Mouse (Mus musculus) lung, adult 2 months (tissue): ENCODE results near the gene Rnf34. TPM values are rescaled to one million over a fixed set of nuclear protein-coding genes. Genes with fewer than 3 reads are reported as not detected.

Experiments
- DNase-seq: peaks from one replicate; pipeline ENCODE4 v3.0.0; 2022
- H3K4me1 ChIP-seq: fragments of 200-500 bp; 2 replicates; pipeline ENCODE4 v1.6.1; 2011; ENCODE audit warnings: low read length; ENCODE audit not compliant: control insufficient read depth, insufficient read depth
- H3K4me3 ChIP-seq: fragments of 200-500 bp; replicated peaks from 2 replicates; pipeline ENCODE3; 2011; ENCODE audit warnings: low read depth, mild to moderate bottlenecking, control low read depth, low read length; ENCODE audit errors: extremely low read depth
- CTCF ChIP-seq: fragments of 200-500 bp; IDR thresholded peaks from 2 replicates; pipeline ENCODE4 v1.5.1; 2011; ENCODE audit warnings: mild to moderate bottlenecking, low read length, control low read depth; ENCODE audit not compliant: insufficient read depth
- POLR2A ChIP-seq: fragments of 200-500 bp; IDR thresholded peaks from 2 replicates; pipeline ENCODE4 v1.6.1; 2011; ENCODE audit warnings: low read depth, mild to moderate bottlenecking, control low read depth, low read length, borderline replicate concordance; ENCODE audit errors: extremely low read depth
- WGBS: fragments of 180-500 bp; shearing (Covaris S2); methylation state at CpG from one replicate; pipeline ENCODE4 v1.1.7; 2018; 5-methylcytosine and 5-hydroxymethylcytosine counted together
- polyA plus RNA-seq: library from polyadenylated mRNA; depleted of rRNA; stranded (reverse); fragments of >200 nt; gene quantifications from 2 replicates; pipeline ENCODE4 v1.2.3, GENCODE M21; 2012; rRNA removed

Gene Rnf34
- polyA plus RNA-seq, 1 experiment = 9.6 TPM

DNA sequence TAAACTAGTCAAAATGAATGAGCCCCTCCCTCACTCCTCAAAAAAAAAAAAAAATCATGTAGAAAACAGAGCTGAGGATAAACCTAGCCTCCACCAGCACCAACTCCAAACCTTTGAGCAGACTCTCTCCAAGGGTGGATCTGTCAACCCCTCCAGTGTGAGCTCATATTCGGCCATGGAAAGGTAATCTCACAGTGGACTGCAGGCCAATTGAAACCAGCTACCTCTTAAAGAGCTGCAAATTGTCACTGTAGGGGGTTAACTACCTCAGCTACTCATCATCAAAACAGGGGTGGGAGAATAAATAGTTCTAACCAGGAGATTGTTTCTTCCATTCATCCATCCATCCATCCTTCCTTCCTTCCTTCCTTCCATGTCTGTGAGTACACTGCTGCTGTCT lies 57.3 kb downstream of the Rnf34 start:
- no peak overlapping the region for H3K4me3 ChIP-seq
- no peaks in the 10 kb centered on the region for H3K4me1 ChIP-seq
- TF ChIP-seq CTCF (no peak), POLR2A (no peak)
- no peak for DNase-seq
- WGBS = 97% methylated on average over 1 of the region's 1 CpGs

DNA sequence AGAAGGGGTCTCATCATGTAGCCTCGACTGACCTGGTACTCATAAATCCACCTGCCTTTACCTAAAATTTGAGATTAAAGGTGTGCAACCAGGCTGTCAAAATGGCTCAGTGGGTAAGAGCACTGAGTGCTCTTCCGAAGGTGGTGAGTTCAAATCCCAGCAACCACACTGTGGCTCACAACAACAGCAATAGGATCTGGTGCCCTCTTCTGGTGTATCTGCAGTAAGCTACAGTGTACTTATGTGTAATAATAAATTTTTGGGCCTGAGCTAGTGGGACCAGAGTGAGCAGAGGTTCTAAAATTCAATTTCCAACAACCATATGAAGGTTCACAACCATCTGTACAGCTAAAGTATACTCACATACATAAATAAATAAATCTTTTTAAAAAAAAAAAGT lies 58.2 kb downstream of the Rnf34 start:
- Histone ChIP-seq H3K4me3 (no peak overlapping the region), H3K4me1 (no peaks in the 10 kb centered on the region)
- no peak for DNase-seq
- TF ChIP-seq CTCF (no peak), POLR2A (no peak)
- whole genome bisulfite sequencing = 89% methylated on average over 2 of the region's 2 CpGs

- no peak for TF ChIP-seq POLR2A
- TF ChIP-seq CTCF = no peak
- no peak for DNase-seq
- Histone ChIP-seq H3K4me1 (no peaks in the 10 kb centered on the region), H3K4me3 (no peak overlapping the region)
- 86% methylated on average over 18 of the region's 18 CpGs for WGBS
Observed at GRCm38 (mm10) chr5:122909481-122909880, 59.6 kb downstream of the Rnf34 start.

GRCm38 (mm10) chr5:122912863-122913262 lies 63.0 kb downstream of the Rnf34 start:
- TF ChIP-seq POLR2A = no peak
- H3K4me3 ChIP-seq = no peak overlapping the region
- H3K4me1 ChIP-seq = no peaks in the 10 kb centered on the region
- DNase-seq = no peak
- WGBS = 96% methylated on average over 4 of the region's 4 CpGs

DNA sequence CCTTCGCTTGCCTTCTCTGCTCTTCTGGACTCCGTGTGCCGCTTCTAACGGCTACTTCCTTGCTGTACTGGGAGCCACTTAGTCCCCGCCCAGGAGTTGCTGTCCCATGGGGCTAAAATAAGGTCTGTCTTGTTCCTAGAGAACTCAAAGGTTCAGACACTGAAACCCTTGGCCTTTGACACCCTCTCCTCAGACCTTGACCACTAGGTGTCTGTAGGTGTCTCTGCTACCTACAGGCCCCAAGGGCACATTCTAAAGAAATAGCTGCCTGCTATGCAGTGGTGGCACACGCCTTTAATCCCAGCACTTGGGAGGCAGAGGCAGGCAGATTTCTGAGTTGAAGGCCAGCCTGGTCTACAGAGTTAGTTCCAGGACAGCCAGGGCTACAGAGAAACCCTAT lies 66.3 kb downstream of the Rnf34 start:
- no peak for DNase-seq
- WGBS = 88% methylated on average over 6 of the region's 6 CpGs
- H3K4me1 ChIP-seq = no peaks in the 10 kb centered on the region
- H3K4me3 ChIP-seq = no peak overlapping the region
- TF ChIP-seq POLR2A (no peak), CTCF (no peak)

DNA sequence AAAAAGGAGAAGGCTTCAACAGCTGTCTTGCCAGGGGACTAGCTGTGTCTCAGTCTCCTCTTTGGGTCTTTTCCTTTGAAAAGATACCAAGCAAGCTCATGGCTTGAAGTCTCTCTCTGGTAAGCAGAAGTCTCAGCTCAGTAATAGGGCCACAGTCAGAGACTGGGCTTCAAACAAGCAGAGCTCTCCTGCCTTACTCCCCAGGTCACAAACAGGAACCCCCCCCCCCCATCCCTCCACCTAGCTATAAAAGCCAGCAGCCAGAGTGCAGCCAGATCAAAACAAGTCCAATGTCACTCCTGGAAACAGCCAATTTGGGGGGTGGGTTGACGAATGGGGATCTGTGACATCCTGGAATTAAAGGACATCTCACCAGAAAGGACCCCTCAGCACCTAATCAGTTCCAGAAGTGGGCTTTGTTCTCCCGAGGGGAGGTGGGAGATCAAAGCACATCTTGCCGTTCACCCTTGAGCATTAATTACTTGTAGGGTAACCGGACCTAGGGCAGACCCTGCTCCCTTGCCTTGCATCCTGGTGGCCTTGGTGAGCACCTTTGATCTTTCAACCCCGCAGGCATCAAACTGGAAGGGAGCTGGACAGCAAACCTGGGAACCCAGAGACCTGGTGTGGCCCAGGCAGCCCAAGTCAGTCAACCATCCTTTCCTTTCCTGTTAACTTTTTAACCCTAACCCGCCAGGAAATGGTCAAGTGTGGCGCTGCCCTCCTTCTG lies 68.3 kb downstream of the Rnf34 start:
- DNase-seq = no peak
- Histone ChIP-seq H3K4me3 (no peak overlapping the region), H3K4me1 (no peaks in the 10 kb centered on the region)
- TF ChIP-seq POLR2A = no peak
- TF ChIP-seq CTCF = no peak
- WGBS = 60% methylated on average over 7 of the region's 7 CpGs

- Histone ChIP-seq H3K4me1 (no peaks in the 10 kb centered on the region), H3K4me3 (no peak overlapping the region)
- DNase-seq = no peak
- TF ChIP-seq CTCF (no peak), POLR2A (no peak)
- WGBS = 74% methylated on average over 5 of the region's 5 CpGs
Observed at GRCm38 (mm10) chr5:122920557-122920956, 70.7 kb downstream of the Rnf34 start.

Other genes starting within 250 kb of the Rnf34 start
- gene Ift81, start 235.5 kb upstream of the Rnf34 start, polyA plus RNA-seq = 2.6 and 6.7 TPM in 2 replicates
- gene P2rx7, start 206.1 kb upstream of the Rnf34 start, polyA plus RNA-seq = 36.5 and 53.2 TPM in 2 replicates
- gene P2rx4, start 142.5 kb upstream of the Rnf34 start, polyA plus RNA-seq = 87.8 and 112 TPM in 2 replicates
- 33.3 and 35.6 TPM in 2 replicates for gene Camkk2, start 70.6 kb upstream of the Rnf34 start, polyA plus RNA-seq
- 207 and 274 TPM in 2 replicates for gene Anapc5, start 28.7 kb upstream of the Rnf34 start, polyA plus RNA-seq
- gene Kdm2b, start 139.8 kb downstream of the Rnf34 start, polyA plus RNA-seq = 16.6 and 20.1 TPM in 2 replicates
- 113 and 137 TPM in 2 replicates for gene Orai1, start 165.0 kb downstream of the Rnf34 start, polyA plus RNA-seq
- gene Morn3, start 197.0 kb downstream of the Rnf34 start, polyA plus RNA-seq = 0.77 and 2.9 TPM in 2 replicates
- 10.4 and 12.1 TPM in 2 replicates for gene Tmem120b, start 218.4 kb downstream of the Rnf34 start, polyA plus RNA-seq